Mouse (Mus musculus) liver, postnatal 0 days (tissue): ENCODE measurements at regions not wholly inside any gene's neighbourhood (a gene's known extent, or its start where the extent isn't known, plus 50 kb on each side); places are given as distances from the start of the nearest gene placed in this dataset.

Source experiments
- CTCF ChIP-seq: sonication (generic); IDR thresholded peaks from 2 replicates; pipeline ENCODE4 v1.5.1; 2016; ENCODE audit warnings: antibody characterized with exemption, low read depth
- EP300 ChIP-seq: IDR thresholded peaks from 2 replicates; pipeline ENCODE4 v1.6.1; 2016; ENCODE audit warnings: antibody characterized with exemption, low read depth, mild to moderate bottlenecking

DNA sequence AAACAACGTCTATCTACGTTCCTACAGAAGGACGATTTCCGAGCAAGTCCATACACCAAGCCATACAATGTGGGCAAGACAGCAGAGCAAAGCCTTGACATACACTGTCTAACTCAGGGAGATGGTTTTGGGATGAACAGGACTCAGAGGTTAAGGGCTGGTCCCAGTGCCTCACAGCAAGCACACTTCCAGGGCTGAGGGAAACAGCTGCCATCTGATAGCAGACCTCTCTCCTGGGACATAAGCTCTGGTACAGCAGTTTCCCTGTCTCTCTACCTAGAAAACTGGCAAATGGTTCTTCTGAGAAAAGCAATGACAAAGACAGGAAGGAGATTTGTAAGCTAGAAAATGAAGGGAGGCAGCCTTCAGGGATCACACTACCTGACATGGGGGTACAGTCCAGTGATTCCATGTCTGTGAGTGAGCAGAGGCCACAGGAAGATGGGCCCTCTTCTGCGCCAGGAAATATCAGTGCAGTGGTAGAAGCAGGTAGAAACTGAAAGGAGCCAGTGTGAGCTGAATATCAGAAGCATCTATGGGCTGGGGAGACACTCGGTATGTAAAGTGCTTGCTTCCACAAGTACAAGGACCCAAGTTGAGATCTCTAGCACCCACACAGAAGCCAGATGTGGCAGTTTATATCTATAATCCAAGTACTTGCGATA, 70.0 kb downstream of the Tomm20 start:
- no peak for TF ChIP-seq EP300
- TF ChIP-seq CTCF = no peak
